Mouse (Mus musculus) midbrain, embryonic 11.5 days (tissue): ENCODE measurements around the gene Ccdc92b. TPM values are rescaled to one million over a fixed set of nuclear protein-coding genes. Genes with fewer than 3 reads are reported as not detected.

Experiments
- polyA plus RNA-seq: library from polyadenylated mRNA; unstranded; fragments of >200 nt; fragmentation: Nextera tagmentation; extraction: Ambion mirVana; gene quantifications from 2 replicates; pipeline ENCODE4 v1.2.1, GENCODE M21; 2014

The Ccdc92b gene
- polyA plus RNA-seq, 1 experiment from 2014 or later: 1.6 TPM

Other genes with a start within 250 kb of the Ccdc92b start
- 2.5 TPM in 2 replicates for gene Rap1gap2, start 8.7 kb upstream of the Ccdc92b start, polyA plus RNA-seq
- 9.2 and 10.8 TPM in 2 replicates for gene Cluh, start 29.9 kb downstream of the Ccdc92b start, polyA plus RNA-seq
- 103 and 112 TPM in 2 replicates for gene Pafah1b1, start 105.1 kb downstream of the Ccdc92b start, polyA plus RNA-seq
- 48.5 and 51.8 TPM in 2 replicates for gene Mettl16, start 151.2 kb downstream of the Ccdc92b start, polyA plus RNA-seq
- gene Mnt, start 211.3 kb downstream of the Ccdc92b start, polyA plus RNA-seq: 3.7 and 4.5 TPM in 2 replicates